Mouse (Mus musculus) G1E (cell line): ENCODE data around the gene Msh3.

Experiments used
- CTCF ChIP-seq: IDR thresholded peaks from 2 replicates; pipeline ENCODE4 v1.5.1; 2012; ENCODE audit warnings: low read depth, low read length, inconsistent platforms, mixed read lengths
- POLR2AphosphoS5 ChIP-seq: IDR thresholded peaks from 2 replicates; pipeline ENCODE4 v1.6.1; 2012; ENCODE audit warnings: low read depth, low read length, inconsistent platforms; ENCODE audit not compliant: insufficient replicate concordance
- TAL1 ChIP-seq: conservative IDR thresholded peaks from 2 replicates; pipeline ENCODE4 v1.6.1; 2012; ENCODE audit warnings: low read depth, low read length, inconsistent platforms, mixed read lengths

GRCm38 (mm10) chr13:92219774-92220173 is 135.0 kb downstream of the Msh3 start:
- TF ChIP-seq CTCF = no peak
- no peak for TF ChIP-seq POLR2AphosphoS5
- no peak for TF ChIP-seq TAL1
